Comparison of ENCODE assay signal across 21 mouse cellular contexts in the genomic region with DNA sequence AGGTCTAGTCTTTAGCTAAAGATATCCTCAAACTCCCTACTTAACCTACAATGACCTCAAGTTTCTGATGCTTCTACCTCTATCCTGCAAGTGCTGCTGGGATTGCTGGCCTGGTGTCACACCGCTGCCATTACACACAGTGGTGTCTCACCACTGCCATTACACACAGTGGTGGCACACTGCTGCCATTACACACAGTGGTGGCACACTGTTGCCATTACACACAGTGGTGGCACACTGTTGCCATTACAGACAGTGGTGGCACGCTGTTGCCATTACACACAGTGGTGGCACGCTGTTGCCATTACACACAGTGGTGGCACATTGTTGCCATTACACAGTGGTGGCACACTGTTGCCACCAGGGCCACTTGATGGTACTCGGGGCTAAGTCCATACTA. TPM values are rescaled to one million over a fixed set of nuclear protein-coding genes. Genes with fewer than 3 reads are reported as not detected.
DNase-seq lines count a peak whose midpoint lies in the region; ATAC-seq and TF ChIP-seq lines count a peak whose summit lies in the region.
"Had no signal": no experiment of that assay in that cellular context is flagged by ENCODE, and none has a peak within 500 bp of the region (broad histone marks: within the 10 kb centered on the region; RNA-seq: fewer than 3 reads in every experiment).

No protein-coding gene starts in this region.

- peaks cover 3% of the 10 kb centered on the region for H3K4me1 ChIP-seq in heart, adult 2 months (ENCODE audit: control insufficient read depth, insufficient read depth, low read length)
- peaks cover 12% of the 10 kb centered on the region for H3K4me1 ChIP-seq in lung, embryonic 14.5 days (ENCODE audit: insufficient read depth)
- peaks cover 8% of the 10 kb centered on the region for H3K4me1 ChIP-seq in kidney, adult 2 months (ENCODE audit: control insufficient read depth, insufficient read depth, low read length)
- H3K4me1 ChIP-seq: limb, embryonic 12.5 days had no signal

- TF ChIP-seq CTCF in heart, adult 2 months (IDR thresholded peaks at IDR 0.05): peak; percentile 5; the same call in 1 of the 2 replicates
- peak; percentile 54 for TF ChIP-seq CTCF in lung, embryonic 14.5 days (IDR thresholded peaks at IDR 0.05; ENCODE audit: low read depth)
- TF ChIP-seq CTCF in kidney, adult 2 months (conservative IDR thresholded peaks at IDR 0.05; ENCODE audit: insufficient read depth, insufficient read length, low read depth, low read length): no peak

- H3K4me2 ChIP-seq in lung, embryonic 14.5 days: no peak overlapping the region
- H3K4me2 ChIP-seq: heart, embryonic 11.5 days; hindbrain, embryonic 14.5 days; limb, embryonic 12.5 days had no signal

- no peak for ATAC-seq in lung, embryonic 14.5 days (ENCODE audit: insufficient read depth)

- no peaks in the 10 kb centered on the region for H3K9me3 ChIP-seq in lung, embryonic 14.5 days (ENCODE audit: low read depth, low read length)
- H3K9me3 ChIP-seq: embryonic facial prominence, embryonic 10.5 days had no signal

- H3K36me3 ChIP-seq in heart, adult 2 months (ENCODE audit: control insufficient read depth, insufficient read depth, low read length): peaks cover 6% of the 10 kb centered on the region
- H3K36me3 ChIP-seq in lung, embryonic 14.5 days (ENCODE audit: insufficient read depth): no peaks in the 10 kb centered on the region
- H3K36me3 ChIP-seq in kidney, adult 2 months (ENCODE audit: control insufficient read depth, insufficient read depth, low read length): no peaks in the 10 kb centered on the region; the same call in 1 of the 2 replicates
- H3K36me3 ChIP-seq: embryonic facial prominence, embryonic 10.5 days; G1E; limb, embryonic 12.5 days had no signal

- H3K4me3 ChIP-seq in heart, adult 2 months: no peak overlapping the region
- H3K4me3 ChIP-seq in lung, embryonic 14.5 days (ENCODE audit: low read depth, low read length): no peak overlapping the region
- no peak overlapping the region for H3K4me3 ChIP-seq in kidney, adult 2 months (ENCODE audit: insufficient read depth, low read depth, low read length)
- H3K4me3 ChIP-seq: embryonic facial prominence, embryonic 10.5 days; limb, embryonic 12.5 days had no signal

- H3K79me2 ChIP-seq in heart, adult 2 months (replicated peaks; ENCODE audit: control insufficient read depth, insufficient read depth, low read length): peaks cover 2% of the 10 kb centered on the region

- no peak for TF ChIP-seq EP300 in heart, adult 2 months (IDR thresholded peaks at IDR 0.05; ENCODE audit: insufficient read depth, low read depth, low read length)

- WGBS in heart, adult 2 months: 97% methylated on average over 4 of the region's 4 CpGs
- 92% methylated on average over 4 of the region's 4 CpGs for WGBS in lung, embryonic 14.5 days
- 95% methylated on average over 4 of the region's 4 CpGs for WGBS in kidney, adult 2 months

- TF ChIP-seq POLR2A in heart, adult 2 months (IDR thresholded peaks at IDR 0.05; ENCODE audit: insufficient read depth, low read depth, low read length): no peak
- no peak for TF ChIP-seq POLR2A in kidney, adult 2 months (IDR thresholded peaks at IDR 0.05; ENCODE audit: low read depth, low read length)

- DNase-seq in heart, adult 2 months: no peak
- no peak for DNase-seq in heart, adult 8-10 months (ENCODE audit: low spot score)
- DNase-seq in lung, embryonic 14.5 days: no peak
- no peak for DNase-seq in lung, postnatal 14 days
- DNase-seq in T-cell, adult 2 months (ENCODE audit: low spot score): peak; percentile 57
- peak; percentile 22 to 50 for DNase-seq in natural killer cell, adult 2 months (ENCODE audit: low spot score in 2 of 2)
- no peak for DNase-seq in kidney, adult 2 months
- no peak for DNase-seq in embryo, embryonic 11 days
- DNase-seq: adrenal gland, adult 8-10 months; cerebellum, adult 11-12 months; cerebellum, postnatal 25 days; gastrocnemius, postnatal 14 days; heart, postnatal 14 days; midbrain, embryonic 14.5 days; right cerebral cortex, postnatal 14 days had no signal

- no peak overlapping the region for H3K9ac ChIP-seq in heart, adult 2 months (ENCODE audit: low read depth, low read length)
- no peak overlapping the region for H3K9ac ChIP-seq in lung, embryonic 14.5 days
- H3K9ac ChIP-seq: hindbrain, embryonic 14.5 days; limb, embryonic 12.5 days had no signal

- intact Hi-C loops in heart, adult 2 months (cut with DNase I): no loop called here

- H3K27me3 ChIP-seq in heart, adult 2 months (ENCODE audit: control insufficient read depth, insufficient read depth, low read length): no peaks in the 10 kb centered on the region
- H3K27me3 ChIP-seq in lung, embryonic 14.5 days (ENCODE audit: insufficient read depth, low read length): no peaks in the 10 kb centered on the region
- H3K27me3 ChIP-seq in kidney, adult 2 months (replicated peaks; ENCODE audit: control insufficient read depth, insufficient read depth, low read length): no peaks in the 10 kb centered on the region
- H3K27me3 ChIP-seq: limb, embryonic 12.5 days had no signal

- H3K27ac ChIP-seq in heart, adult 2 months: no peak overlapping the region
- no peak overlapping the region for H3K27ac ChIP-seq in lung, embryonic 14.5 days (ENCODE audit: low read depth)
- H3K27ac ChIP-seq in kidney, adult 2 months (ENCODE audit: insufficient read depth, low read depth, low read length): no peak overlapping the region
- H3K27ac ChIP-seq: embryonic facial prominence, embryonic 10.5 days; hindbrain, embryonic 14.5 days; limb, embryonic 12.5 days; macrophage had no signal

RNA-seq across cellular contexts. Expression of a gene that starts 2.3 kb away (rescaled TPM):
- 10 to 100 TPM; 16.8 to 27.1 TPM for total RNA-seq in heart, adult 2 months (2021)
- polyA plus RNA-seq in heart, adult 2 months (2012; rRNA removed): 10.5 and 13.6 TPM in 2 replicates
- total RNA-seq in heart, adult 8-10 months (2022): 10 to 100 TPM; 14.3 to 28.1 (median 19.6) TPM
- 3.8 and 3.9 TPM in 2 replicates for polyA plus RNA-seq in lung, embryonic 14.5 days (2014; fragmentation: Nextera tagmentation; extraction: Ambion mirVana)
- polyA plus RNA-seq in kidney, adult 2 months (2012; rRNA removed): 29.4 and 33.5 TPM in 2 replicates

Comparison
In these comparisons a context has a peak if more than half of its experiments do, and no peak if none do; other contexts are left out.
1. DNase-seq: peak in T-cell, adult 2 months (single experiment) and natural killer cell, adult 2 months (2 of 2); none in heart, adult 2 months (0 of 2), heart, adult 8-10 months (single experiment), lung, embryonic 14.5 days (single experiment), lung, postnatal 14 days (single experiment), kidney, adult 2 months (single experiment) and embryo, embryonic 11 days (single experiment).